Mouse (Mus musculus): ENCODE measurements at regions not wholly inside any gene's neighbourhood (a gene's known extent, or its start where the extent isn't known, plus 50 kb on each side); places are given as distances from the start of the nearest gene placed in this dataset.

DNA sequence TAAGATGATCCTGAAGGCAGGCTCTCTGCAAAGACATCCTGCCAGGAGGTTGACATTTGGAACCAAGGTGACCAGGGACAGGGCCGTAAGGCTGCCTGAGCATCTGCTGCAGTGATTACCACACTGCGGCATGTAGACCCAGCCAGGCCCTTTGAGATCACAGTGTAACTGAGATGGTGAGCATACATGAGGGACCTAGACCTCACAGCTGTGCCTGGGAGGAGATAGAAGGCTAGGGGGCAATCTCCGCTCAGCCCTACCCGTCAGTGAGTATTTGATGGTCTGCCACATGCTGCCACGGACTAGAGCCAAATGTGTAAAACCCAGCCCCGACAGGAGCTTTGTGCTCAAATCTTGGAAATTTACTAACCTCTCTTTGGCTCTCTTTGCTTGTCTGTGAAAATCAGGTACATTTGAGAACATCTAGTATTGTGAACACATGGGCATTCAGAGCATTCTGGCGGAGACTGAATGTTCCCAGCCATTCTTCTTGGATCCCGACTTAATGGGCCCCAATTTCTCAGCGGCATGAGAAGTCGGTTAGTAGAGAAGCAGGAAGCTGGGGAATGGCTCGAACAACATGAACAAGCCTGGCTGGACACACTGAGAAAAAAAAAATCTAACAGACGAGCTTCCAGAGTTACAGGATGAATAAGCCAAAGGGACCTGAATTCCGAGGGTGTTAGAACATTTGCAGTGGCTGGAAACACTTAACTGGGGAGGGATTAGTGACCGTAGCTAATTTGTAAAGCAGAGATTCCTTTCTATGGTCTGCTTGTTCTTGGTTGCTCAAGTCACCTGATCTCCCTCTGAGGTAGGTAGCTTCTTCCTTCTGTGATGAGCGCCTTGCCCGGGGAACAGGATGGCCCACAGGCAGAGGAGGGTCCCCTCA is 61.8 kb downstream of the Fam43a start:
- Histone ChIP-seq H3K4me1 (ENCODE audit: control insufficient read depth, insufficient read depth, low read length) (no peaks in the 10 kb centered on the region; the same call in 1 of the 2 replicates), H3K27ac (no peak overlapping the region), H3K4me3 (no peak overlapping the region), H3K79me2 (replicated peaks; ENCODE audit: control insufficient read depth, insufficient read depth, low read length) (no peaks in the 10 kb centered on the region), H3K36me3 (ENCODE audit: control insufficient read depth, insufficient read depth, low read length) (no peaks in the 10 kb centered on the region), H3K9ac (ENCODE audit: low read depth, low read length) (no peak overlapping the region), H3K27me3 (ENCODE audit: control insufficient read depth, insufficient read depth, low read length) (no peaks in the 10 kb centered on the region)
- no peak for DNase-seq
- 70% methylated on average over 16 of the region's 16 CpGs for WGBS
- TF ChIP-seq EP300 (IDR thresholded peaks at IDR 0.05; ENCODE audit: insufficient read depth, low read depth, low read length): no peak
- TF ChIP-seq CTCF (IDR thresholded peaks at IDR 0.05): no peak
- TF ChIP-seq POLR2A (IDR thresholded peaks at IDR 0.05; ENCODE audit: insufficient read depth, low read depth, low read length): no peak
- intact Hi-C loops (cut with DNase I): no loop called here

GRCm38 (mm10) chr16:30663055-30663454 is 63.5 kb downstream of the Fam43a start:
- Histone ChIP-seq H3K27me3 (ENCODE audit: control insufficient read depth, insufficient read depth, low read length) (no peaks in the 10 kb centered on the region), H3K4me1 (ENCODE audit: control insufficient read depth, insufficient read depth, low read length) (no peaks in the 10 kb centered on the region; the same call in 1 of the 2 replicates), H3K79me2 (replicated peaks; ENCODE audit: control insufficient read depth, insufficient read depth, low read length) (no peaks in the 10 kb centered on the region), H3K4me3 (no peak overlapping the region), H3K27ac (no peak overlapping the region), H3K36me3 (ENCODE audit: control insufficient read depth, insufficient read depth, low read length) (no peaks in the 10 kb centered on the region), H3K9ac (ENCODE audit: low read depth, low read length) (no peak overlapping the region)
- TF ChIP-seq EP300 (IDR thresholded peaks at IDR 0.05; ENCODE audit: insufficient read depth, low read depth, low read length): no peak
- TF ChIP-seq CTCF (IDR thresholded peaks at IDR 0.05): no peak
- no peak for TF ChIP-seq POLR2A (IDR thresholded peaks at IDR 0.05; ENCODE audit: insufficient read depth, low read depth, low read length)
- intact Hi-C loops (cut with DNase I): no loop called here
- WGBS: 57% methylated on average over 8 of the region's 8 CpGs
- no peak for DNase-seq

DNA sequence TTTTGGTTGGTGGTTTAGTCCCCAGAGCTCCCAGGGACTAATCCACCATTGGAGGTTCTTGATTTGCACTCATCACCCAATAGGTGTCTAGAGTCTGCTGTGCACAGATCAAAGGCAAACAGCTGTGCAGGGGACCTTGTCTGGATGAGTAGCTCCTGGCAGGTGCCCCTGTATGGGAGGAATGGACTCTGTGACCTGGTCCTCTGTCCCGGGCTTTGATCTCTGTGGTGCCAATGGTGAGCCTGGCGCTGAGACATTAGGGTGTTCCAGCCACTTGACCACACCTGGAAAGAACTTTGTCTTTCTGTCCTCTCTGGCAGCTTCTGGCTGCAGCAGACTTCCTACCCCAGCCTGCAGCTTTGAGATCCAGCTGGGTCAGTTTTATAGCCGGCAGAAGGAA is 64.4 kb downstream of the Fam43a start:
- 83% methylated on average over 3 of the region's 3 CpGs for WGBS
- Histone ChIP-seq H3K36me3 (ENCODE audit: control insufficient read depth, insufficient read depth, low read length) (no peaks in the 10 kb centered on the region), H3K27ac (no peak overlapping the region), H3K9ac (ENCODE audit: low read depth, low read length) (no peak overlapping the region), H3K4me1 (ENCODE audit: control insufficient read depth, insufficient read depth, low read length) (no peaks in the 10 kb centered on the region; the same call in 1 of the 2 replicates), H3K27me3 (ENCODE audit: control insufficient read depth, insufficient read depth, low read length) (no peaks in the 10 kb centered on the region), H3K4me3 (no peak overlapping the region), H3K79me2 (replicated peaks; ENCODE audit: control insufficient read depth, insufficient read depth, low read length) (no peaks in the 10 kb centered on the region)
- no peak for DNase-seq
- intact Hi-C loops (cut with DNase I): no loop called here
- TF ChIP-seq CTCF (IDR thresholded peaks at IDR 0.05) (no peak), EP300 (IDR thresholded peaks at IDR 0.05; ENCODE audit: insufficient read depth, low read depth, low read length) (no peak), POLR2A (IDR thresholded peaks at IDR 0.05; ENCODE audit: insufficient read depth, low read depth, low read length) (no peak)

GRCm38 (mm10) chr16:30664433-30664832 is 64.9 kb downstream of the Fam43a start:
- intact Hi-C loops (cut with DNase I): no loop called here
- no peak for DNase-seq
- no peaks in the 10 kb centered on the region; the same call in 1 of the 2 replicates for H3K4me1 ChIP-seq (ENCODE audit: control insufficient read depth, insufficient read depth, low read length)
- WGBS: 75% methylated on average over 4 of the region's 4 CpGs
- TF ChIP-seq EP300 (IDR thresholded peaks at IDR 0.05; ENCODE audit: insufficient read depth, low read depth, low read length) (no peak), CTCF (IDR thresholded peaks at IDR 0.05) (no peak), POLR2A (IDR thresholded peaks at IDR 0.05; ENCODE audit: insufficient read depth, low read depth, low read length) (no peak)
- H3K9ac ChIP-seq (ENCODE audit: low read depth, low read length): no peak overlapping the region
- H3K36me3 ChIP-seq (ENCODE audit: control insufficient read depth, insufficient read depth, low read length): no peaks in the 10 kb centered on the region
- H3K27me3 ChIP-seq (ENCODE audit: control insufficient read depth, insufficient read depth, low read length): no peaks in the 10 kb centered on the region
- no peak overlapping the region for H3K27ac ChIP-seq
- no peaks in the 10 kb centered on the region for H3K79me2 ChIP-seq (replicated peaks; ENCODE audit: control insufficient read depth, insufficient read depth, low read length)
- H3K4me3 ChIP-seq: no peak overlapping the region

- H3K4me1 ChIP-seq (ENCODE audit: control insufficient read depth, insufficient read depth, low read length): no peaks in the 10 kb centered on the region; the same call in 1 of the 2 replicates
- H3K27ac ChIP-seq: no peak overlapping the region
- WGBS: 55% methylated on average over 2 of the region's 2 CpGs
- DNase-seq: no peak
- TF ChIP-seq POLR2A (IDR thresholded peaks at IDR 0.05; ENCODE audit: insufficient read depth, low read depth, low read length) (no peak), EP300 (IDR thresholded peaks at IDR 0.05; ENCODE audit: insufficient read depth, low read depth, low read length) (no peak), CTCF (IDR thresholded peaks at IDR 0.05) (no peak)
- no peak overlapping the region for H3K4me3 ChIP-seq
- no peaks in the 10 kb centered on the region for H3K36me3 ChIP-seq (ENCODE audit: control insufficient read depth, insufficient read depth, low read length)
- no peaks in the 10 kb centered on the region for H3K27me3 ChIP-seq (ENCODE audit: control insufficient read depth, insufficient read depth, low read length)
- intact Hi-C loops (cut with DNase I): no loop called here
- H3K79me2 ChIP-seq (replicated peaks; ENCODE audit: control insufficient read depth, insufficient read depth, low read length): no peaks in the 10 kb centered on the region
- H3K9ac ChIP-seq (ENCODE audit: low read depth, low read length): no peak overlapping the region
Observed at GRCm38 (mm10) chr16:30665881-30666280, 66.4 kb downstream of the Fam43a start.

DNA sequence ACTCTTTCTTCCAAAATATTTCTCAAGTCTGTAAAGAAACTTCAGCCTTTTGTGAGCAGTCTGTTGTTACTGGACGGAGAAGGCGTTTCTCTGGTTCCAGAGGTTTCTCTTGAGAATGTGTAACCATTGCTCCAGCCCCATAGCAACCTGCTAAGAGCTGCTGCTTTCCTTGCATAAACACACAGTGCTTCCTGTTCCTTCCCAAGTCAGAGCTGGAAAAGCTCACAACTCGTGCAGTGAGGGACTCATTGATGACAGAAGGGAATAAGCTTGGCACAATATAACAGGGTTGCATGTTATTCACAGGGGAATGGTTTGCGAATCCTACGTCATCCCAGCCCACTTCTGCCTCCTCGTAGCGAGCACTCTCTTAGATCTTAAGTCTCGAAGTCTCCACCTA is 70.4 kb downstream of the Fam43a start:
- no peaks in the 10 kb centered on the region for H3K27me3 ChIP-seq (ENCODE audit: control insufficient read depth, insufficient read depth, low read length)

More for the DNA sequence above, 70.4 kb downstream of the Fam43a start:
- H3K36me3 ChIP-seq (ENCODE audit: control insufficient read depth, insufficient read depth, low read length): no peaks in the 10 kb centered on the region
- H3K4me3 ChIP-seq: no peak overlapping the region
- H3K79me2 ChIP-seq (replicated peaks; ENCODE audit: control insufficient read depth, insufficient read depth, low read length): no peaks in the 10 kb centered on the region
- no peak for DNase-seq
- TF ChIP-seq EP300 (IDR thresholded peaks at IDR 0.05; ENCODE audit: insufficient read depth, low read depth, low read length) (no peak), POLR2A (IDR thresholded peaks at IDR 0.05; ENCODE audit: insufficient read depth, low read depth, low read length) (no peak), CTCF (IDR thresholded peaks at IDR 0.05) (no peak)
- intact Hi-C loops (cut with DNase I): no loop called here
- H3K4me1 ChIP-seq (ENCODE audit: control insufficient read depth, insufficient read depth, low read length): peaks cover 2% of the 10 kb centered on the region
- H3K27ac ChIP-seq: peak overlapping the region; percentile 17; the same call in 1 of the 2 replicates
- WGBS: 37% methylated on average over 8 of the region's 8 CpGs
- H3K9ac ChIP-seq (ENCODE audit: low read depth, low read length): no peak overlapping the region
